Mouse (Mus musculus): ENCODE results near the gene Rpusd4.

DNA sequence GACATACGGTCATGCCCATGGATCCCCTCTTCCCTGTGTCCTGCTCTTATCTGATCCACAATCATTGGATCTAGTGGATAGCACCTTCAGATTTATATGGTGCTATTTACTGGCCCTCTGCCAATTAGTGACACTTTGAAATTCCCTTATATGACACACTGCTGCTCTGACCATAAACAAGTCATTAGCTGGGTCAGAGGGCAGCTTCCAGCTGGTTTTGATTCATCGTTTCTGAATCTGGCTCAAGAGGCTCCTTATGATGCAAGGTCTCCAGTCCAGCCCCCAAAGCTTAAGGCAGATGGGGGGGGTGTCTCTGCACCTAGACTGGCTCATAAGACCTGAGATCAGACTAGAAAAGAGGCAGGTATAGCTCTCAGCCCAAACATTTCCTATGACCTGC lies 56.9 kb downstream of the Rpusd4 start:
- TF ChIP-seq CTCF (IDR thresholded peaks at IDR 0.05; ENCODE audit: low read depth) (no peak), EP300 (IDR thresholded peaks at IDR 0.05; ENCODE audit: low read depth) (no peak)
